Comparison of ENCODE assay signal across 15 mouse cellular contexts in genomic region chr3:38591531-38591930, GRCm38 (mm10).
"Had no signal": no experiment of that assay in that cellular context is flagged by ENCODE, and none has a peak within 500 bp of the region (broad histone marks: within the 10 kb centered on the region; RNA-seq: fewer than 3 reads in every experiment).

No protein-coding gene starts in this region.

- H3K4me2 ChIP-seq: neural tube, embryonic 13.5 days; neural tube, embryonic 15.5 days; stomach, embryonic 15.5 days had no signal

- H3K36me3 ChIP-seq: neural tube, embryonic 13.5 days; neural tube, embryonic 15.5 days; stomach, embryonic 15.5 days had no signal

- H3K27me3 ChIP-seq: neural tube, embryonic 13.5 days; neural tube, embryonic 15.5 days; stomach, embryonic 15.5 days had no signal

- H3K4me3 ChIP-seq: neural tube, embryonic 13.5 days; neural tube, embryonic 15.5 days; stomach, embryonic 15.5 days had no signal

- DNase-seq: retina, postnatal 1 day; right cerebral cortex, adult 18-20 months; right cerebral cortex, postnatal 14 days; right cerebral cortex, postnatal 25 days; right cerebral cortex, postnatal 4 days; spleen, adult 18-20 months; thymus, adult 18-20 months; thymus, adult 2 months; thymus, postnatal 14 days; thymus, postnatal 25 days; thymus, postnatal 36 days; thymus, postnatal 4 days had no signal
